Mouse (Mus musculus): ENCODE measurements around the gene Acsf3.

Acsf3 gene

DNA sequence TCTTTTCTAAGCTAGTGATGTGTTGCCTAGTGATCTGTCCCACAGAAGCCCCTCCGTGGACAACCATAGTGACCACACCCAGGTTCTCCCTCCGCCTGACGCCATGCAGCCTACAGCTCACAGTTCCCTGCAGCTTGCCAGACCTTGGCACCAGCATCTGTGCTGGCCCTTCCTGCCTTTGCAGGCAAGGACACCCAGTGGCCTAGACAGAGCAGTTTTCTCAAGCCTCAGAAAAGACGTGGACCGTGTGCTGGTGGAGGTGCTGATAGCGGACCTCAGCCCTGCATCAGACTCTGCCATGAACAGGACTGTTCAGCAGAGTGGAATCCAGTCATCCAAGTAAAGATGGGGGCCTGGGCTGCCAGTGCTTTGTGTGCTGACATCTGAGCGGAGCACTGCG, 35.1 kb downstream of the Acsf3 start:
- DNase-seq (ENCODE audit: low spot score), result no peak

DNA sequence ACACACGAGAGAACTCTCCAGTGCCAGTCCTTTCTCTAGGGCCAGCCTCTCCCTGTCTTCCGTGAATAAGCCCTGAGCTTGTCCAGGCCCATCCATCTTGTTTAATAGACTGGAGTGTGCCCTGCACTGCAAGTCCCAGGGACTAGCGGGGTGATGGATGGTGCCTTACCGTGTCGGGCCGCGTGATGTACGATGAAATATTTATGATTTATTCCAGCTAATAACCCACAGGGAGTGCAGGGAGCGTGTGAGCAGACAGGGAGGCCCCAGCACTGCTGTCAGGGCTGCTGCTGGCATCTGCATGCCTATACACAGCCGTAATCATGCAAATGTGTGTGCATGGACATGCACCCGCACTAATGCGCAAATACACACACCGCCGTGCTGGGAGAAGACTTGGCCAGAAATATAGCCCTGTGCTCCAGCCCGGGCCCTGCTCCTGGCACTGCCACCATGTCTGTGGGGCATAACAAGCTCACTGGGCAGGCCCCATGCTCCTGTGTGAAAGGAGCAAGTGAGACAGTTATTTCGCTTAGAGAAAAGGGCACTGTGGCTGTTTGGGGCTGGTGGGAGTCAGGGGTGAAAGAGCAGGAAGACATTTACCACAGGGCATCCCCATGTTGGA, 36.7 kb downstream of the Acsf3 start:
- DNase-seq (ENCODE audit: low spot score), result no peak

- DNase-seq (ENCODE audit: low spot score), result no peak
Measured at GRCm38 (mm10) chr8:122812610-122813250, 37.4 kb downstream of the Acsf3 start.

DNA sequence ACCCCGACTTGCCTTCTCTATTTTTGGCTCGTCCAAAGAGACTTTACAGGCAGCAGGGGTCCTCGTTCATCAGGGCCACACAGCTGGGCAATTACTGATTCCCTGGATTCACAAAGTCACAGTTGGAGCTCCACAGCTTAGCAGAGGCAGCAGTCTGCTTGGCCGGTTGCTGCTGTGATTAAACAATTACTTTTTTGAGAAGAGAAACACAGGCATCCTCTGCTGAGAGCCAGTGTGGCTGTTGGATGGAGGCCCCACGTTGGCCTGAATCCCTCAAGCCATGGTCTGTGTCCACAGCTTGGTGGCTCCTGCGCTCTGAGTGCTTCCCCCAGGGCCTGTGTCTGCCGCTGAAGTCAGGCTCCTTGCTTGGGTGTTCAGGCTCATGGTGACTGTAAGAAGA, 39.3 kb downstream of the Acsf3 start:
- no peak for DNase-seq (ENCODE audit: low spot score)

- DNase-seq (ENCODE audit: low spot score), result no peak
Measured at GRCm38 (mm10) chr8:122816965-122817364, 41.7 kb downstream of the Acsf3 start.

GRCm38 (mm10) chr8:122817724-122818496, 42.6 kb downstream of the Acsf3 start:
- no peak for DNase-seq (ENCODE audit: low spot score)

DNA sequence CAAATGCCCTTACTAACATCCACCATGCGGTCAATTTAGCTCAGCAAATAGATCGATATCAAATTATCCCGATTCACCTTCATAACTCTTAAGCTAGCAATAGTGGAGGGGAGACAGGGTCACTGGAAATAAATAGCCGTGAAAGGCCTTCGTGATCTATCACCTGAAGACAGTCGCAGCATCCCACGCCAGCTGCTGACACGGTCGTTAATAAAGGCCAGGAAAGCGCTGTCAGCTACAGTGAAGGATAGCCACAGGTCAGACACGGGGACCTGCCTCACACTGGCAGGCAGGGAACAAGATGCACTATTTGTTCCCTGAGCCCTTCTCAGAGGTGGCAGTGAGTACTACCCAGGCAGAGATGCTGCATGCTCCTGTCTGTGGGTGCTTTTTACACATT, 44.5 kb downstream of the Acsf3 start:
- no peak for DNase-seq (ENCODE audit: low spot score)

DNA sequence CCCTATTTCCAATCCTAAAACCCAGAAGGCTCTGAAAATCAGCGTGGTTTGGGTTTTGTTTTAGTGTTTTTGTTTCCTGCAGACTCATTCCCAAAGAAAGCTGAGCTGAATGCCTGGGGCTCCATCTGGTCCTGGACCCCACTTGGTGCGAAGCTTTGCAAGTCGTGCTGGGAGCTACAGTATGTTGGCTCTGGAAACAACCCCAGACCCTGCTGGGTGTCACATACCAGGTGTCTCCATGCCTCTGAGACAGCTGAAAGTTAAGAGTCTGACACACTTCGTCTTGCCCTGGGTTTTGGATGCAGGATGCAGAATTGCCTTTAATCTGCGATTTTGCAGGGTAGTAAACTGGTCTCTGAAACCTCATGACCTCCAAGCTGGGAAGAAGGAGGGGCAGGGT, 49.3 kb downstream of the Acsf3 start:
- DNase-seq (ENCODE audit: low spot score), result no peak

GRCm38 (mm10) chr8:122824986-122825385, 49.7 kb downstream of the Acsf3 start:
- no peak for DNase-seq (ENCODE audit: low spot score)

DNA sequence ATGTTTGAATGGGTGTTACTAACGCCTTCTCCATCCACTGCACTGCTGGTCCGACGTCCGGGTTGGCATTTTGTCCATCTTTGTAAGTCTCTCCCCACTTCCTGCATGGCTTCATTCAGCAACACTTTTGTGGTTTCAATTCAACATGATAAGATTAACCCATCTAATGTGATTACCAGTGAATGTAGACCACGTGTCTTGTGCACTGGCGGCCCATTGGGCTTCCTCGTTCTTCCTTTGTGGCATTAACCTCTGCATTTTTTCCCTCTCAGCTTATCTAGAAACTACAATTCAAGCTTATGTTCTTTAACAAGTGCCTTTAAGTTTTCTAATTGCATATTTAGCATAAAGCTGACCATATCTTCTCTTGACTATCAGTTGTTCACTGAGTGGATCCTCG, 50.1 kb downstream of the Acsf3 start:
- no peak for DNase-seq (ENCODE audit: low spot score)

DNA sequence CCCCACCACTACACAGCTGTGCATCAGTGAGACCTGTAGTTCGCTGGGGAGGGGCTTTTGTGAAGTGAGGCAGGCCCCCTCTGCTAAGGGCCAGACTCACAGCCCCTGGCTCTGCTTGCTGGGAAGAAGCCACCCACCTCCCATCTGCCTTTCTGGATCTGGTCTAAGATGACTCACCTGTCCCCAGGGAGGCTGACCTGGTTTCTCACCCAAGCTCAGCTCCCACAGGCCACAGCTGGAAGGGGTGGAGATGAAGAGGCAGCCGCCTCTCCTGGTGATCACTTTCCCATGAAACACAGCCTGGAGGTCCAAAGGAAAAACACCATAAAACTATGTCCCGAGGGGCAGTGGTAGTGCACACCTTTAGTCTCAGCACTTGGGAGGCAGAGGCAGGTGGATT, 54.1 kb downstream of the Acsf3 start:
- DNase-seq (ENCODE audit: low spot score), result no peak

- peak; percentile 61 for DNase-seq (ENCODE audit: low spot score)
Measured at GRCm38 (mm10) chr8:122830349-122831061, 55.2 kb downstream of the Acsf3 start.

DNA sequence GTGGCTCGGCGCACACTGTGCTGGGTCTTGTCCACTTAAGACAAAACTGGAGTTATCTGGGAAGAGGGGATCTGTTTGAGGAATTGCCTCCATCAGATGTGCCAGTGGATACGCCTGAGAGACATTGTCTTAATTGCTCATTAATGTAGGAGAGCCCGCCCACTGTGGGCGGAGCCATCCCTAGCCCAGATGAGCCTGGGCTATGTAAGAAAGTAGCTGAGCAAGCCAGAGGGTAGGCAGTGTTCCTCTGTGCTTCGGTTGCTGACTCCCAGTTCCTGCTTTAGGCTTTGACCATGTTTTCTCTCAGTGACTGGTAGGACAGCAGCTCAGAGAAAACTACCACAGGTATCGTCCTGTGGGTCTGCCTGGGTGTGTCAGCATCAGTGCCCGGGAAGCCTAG, 59.1 kb downstream of the Acsf3 start:
- no peak for DNase-seq (ENCODE audit: low spot score)

- DNase-seq (ENCODE audit: low spot score), result peak; percentile 45
Measured at GRCm38 (mm10) chr8:122834971-122835370, 59.7 kb downstream of the Acsf3 start.

DNA sequence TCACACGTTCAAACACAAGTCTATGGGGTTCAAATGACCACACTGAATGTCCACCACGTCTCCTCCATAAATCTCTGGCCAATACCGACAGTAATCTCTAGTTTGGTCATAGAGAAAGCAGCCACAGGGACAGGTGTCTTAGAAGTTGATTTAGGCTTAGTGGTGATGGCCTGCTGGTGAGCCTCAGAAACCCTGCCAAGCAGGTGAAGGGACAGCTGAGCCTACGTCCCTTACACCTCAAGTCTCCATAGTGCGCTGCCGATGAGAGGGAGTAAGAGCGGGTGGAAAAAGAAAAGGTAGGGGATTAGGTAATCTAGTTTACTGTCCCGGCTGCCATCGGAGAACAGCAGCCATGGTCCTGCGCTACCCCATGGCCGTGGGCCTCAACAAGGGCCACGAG, 60.9 kb downstream of the Acsf3 start:
- DNase-seq (ENCODE audit: low spot score), result no peak

DNA sequence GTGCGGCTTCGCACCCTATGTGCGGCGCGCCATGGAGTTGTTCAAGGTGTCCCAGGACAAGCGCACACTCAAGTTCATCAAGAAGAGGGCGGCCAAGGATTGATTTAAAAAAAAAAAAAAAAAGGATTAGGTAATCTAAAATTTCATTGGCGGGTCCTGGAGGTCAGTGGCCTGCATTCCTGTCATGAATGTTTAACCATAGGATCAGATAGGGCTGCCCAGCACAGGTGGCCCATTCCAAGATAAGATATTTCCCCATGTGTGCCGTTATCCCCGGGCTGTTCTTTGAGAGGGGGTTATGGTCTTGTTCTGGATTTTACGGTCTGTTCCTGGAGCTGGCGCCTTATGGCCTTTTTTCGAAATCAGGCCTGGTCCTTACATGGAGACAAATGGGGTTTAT, 61.4 kb downstream of the Acsf3 start:
- DNase-seq (ENCODE audit: low spot score), result no peak

- no peak for DNase-seq (ENCODE audit: low spot score)
Measured at GRCm38 (mm10) chr8:122844161-122844560, 68.9 kb downstream of the Acsf3 start.

GRCm38 (mm10) chr8:122845662-122846061, 70.4 kb downstream of the Acsf3 start:
- peak; percentile 33 for DNase-seq (ENCODE audit: low spot score)

- no peak for DNase-seq (ENCODE audit: low spot score)
Measured at GRCm38 (mm10) chr8:122847829-122848561, 72.7 kb downstream of the Acsf3 start, which contains the start of gene Cdh15. Gene Cdh15, plus strand, starts transcription at chr8:122847966.

GRCm38 (mm10) chr8:122849152-122849910, 74.0 kb downstream of the Acsf3 start:
- DNase-seq (ENCODE audit: low spot score), result no peak

DNA sequence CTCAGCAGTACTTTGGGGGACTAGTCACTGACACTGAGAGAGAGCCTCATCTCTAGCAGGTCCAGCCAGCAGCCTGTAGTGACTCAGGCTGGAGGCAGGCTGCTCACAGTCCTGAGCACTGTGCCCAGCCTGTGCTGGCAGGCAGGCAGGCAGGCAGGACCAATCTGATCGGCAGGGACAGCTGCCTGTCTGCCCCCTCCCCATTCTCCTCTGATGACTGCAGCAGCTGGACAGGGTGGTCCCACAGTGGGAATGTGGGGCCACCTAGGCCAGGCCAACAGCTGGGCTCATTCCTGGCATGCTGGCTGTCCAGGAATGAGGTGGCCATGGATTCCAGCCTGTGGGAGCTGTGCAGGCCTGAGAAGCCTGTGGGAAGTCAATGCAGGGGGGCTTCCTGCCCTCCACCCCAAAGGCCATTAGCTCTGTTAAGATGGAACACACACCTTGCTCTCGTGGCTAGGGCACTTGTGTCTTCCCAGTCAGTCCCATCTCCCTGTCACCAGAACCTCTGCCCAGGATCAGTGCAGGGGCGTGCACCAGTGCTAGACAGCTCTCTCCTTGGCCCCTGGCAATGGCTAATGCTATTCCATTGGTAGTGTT, 75.5 kb downstream of the Acsf3 start:
- DNase-seq (ENCODE audit: low spot score), result no peak

Data from ovary, adult 18-20 months (tissue).